Mouse (Mus musculus) lung, postnatal 14 days (tissue): Measurements from ENCODE around the gene Gm49368.

ENCODE experiments used
- DNase-seq: peaks from one replicate; pipeline ENCODE4 v3.0.0; 2021

Gene Gm49368

DNA sequence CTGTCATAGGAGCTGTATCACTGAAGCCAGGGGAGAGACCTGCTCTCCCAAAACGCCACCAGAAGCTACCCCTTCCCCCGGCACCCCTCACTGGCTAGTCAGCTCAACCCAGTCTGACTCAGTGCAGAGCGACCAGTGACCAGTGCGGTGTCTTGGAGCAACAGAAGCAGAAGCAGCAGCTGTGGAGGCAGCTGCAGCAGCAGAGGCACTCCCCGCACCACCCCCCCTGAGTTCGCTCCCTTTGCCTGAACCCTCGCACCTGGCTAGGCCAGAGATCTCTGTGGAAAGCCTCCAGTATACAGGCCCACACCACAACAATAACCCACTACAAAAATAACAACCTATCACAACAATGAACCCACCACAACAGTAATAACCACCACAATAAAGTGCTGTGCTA lies 3.9 kb upstream of the Gm49368 start:
- no peak for DNase-seq

GRCm38 (mm10) chr7:128059091-128059490 lies 3.4 kb upstream of the Gm49368 start:
- no peak for DNase-seq

- DNase-seq: no peak
These were observed 813 bp downstream of the Gm49368 start for GRCm38 (mm10) chr7:128063211-128063781.

DNA sequence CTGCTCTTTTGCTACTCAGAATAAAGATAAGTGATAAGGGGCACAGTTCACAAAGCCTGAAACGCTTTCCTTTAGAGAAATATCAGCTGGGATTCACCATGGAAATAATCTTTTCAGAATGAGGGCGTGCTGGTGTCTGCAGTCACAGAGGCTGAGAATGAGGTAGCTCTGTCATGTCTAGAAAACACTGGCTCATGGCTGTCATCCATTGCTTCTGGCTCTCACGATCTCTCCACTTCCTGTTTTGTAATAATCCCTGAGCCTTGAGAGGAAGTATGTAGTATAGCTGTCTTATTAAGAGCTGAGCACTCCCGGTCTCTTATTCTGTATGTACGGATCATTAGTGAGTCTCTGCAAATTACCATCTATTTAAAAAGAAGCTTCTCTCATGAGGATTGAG lies 3.1 kb downstream of the Gm49368 start:
- DNase-seq: no peak

DNA sequence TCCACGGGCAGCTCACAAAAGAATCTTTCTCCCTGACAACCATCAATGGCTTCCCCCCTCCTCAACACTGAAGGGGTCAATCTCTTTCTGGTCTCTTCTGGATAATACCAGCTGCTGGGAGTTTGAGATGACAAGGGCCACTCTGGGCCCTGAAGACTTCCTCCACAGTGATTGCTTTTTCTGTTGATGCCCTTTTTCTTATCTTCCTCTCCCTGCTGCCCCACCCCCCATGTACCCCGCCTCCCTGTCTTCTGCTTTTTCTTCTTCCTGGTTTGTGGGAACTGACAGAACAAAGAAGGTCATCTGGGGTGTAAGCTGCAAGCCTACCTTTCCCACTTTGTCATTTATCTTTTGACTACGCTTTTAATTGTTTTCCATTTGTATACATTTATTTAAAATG lies 5.4 kb downstream of the Gm49368 start:
- peak; percentile 21 for DNase-seq

DNA sequence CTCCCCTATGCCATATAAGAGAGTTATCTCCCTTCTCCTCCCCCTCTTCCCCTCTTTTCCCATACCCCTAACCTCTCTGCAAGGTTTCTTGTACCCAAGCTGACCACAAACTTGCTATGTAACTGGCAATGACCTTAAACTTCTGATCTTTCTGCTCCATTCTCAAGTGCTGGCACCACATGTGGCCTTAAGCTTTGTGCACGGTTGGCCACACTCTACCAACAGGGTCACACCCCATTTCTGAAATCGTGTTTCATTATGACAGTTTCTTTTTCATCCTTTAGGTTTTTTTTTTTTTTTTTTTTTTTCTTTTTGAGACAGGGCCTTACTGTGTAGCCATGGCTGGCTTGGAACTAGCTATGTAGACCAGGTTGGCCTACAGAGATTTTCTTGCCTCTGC lies 7.4 kb downstream of the Gm49368 start:
- no peak for DNase-seq

- no peak for DNase-seq
These were observed 9.3 kb downstream of the Gm49368 start for GRCm38 (mm10) chr7:128071816-128072215.

DNA sequence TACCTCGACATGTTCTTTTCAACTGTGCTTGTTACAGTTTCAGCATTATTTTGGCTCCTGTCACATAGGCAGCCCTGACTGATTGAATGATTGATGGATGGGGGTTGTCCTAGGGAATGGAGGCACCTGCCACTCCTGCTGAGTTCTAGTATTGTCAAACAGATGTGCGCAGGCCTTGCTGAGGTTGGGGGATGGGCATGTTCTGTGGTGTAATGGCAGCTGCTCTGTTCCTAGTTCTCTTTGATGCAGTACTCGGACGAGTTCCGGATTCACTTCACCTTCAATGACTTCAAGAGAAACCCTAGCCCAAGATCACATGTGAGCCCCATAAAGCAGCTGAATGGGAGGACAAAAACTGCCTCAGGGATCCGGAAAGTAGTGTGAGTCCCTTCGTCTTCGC lies 17.5 kb downstream of the Gm49368 start:
- DNase-seq: no peak

DNA sequence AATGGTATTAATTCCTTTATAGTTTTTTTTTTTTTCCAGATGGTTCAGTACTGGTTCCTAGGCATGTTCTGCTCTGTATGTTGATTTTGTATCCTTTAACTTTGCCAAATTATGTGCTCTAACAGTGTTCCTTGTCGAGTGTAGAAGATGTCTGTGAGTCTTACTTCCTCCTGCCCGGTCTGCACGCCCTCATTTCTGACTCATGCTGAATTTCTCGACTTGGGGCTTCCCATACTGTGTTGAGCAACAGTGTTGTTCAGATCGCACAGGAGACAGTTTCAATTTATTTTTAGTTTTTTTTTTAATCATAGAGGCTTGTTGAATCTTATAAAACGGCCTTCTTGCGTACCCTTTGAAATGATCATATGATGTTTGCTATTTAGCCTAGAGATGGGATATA lies 26.7 kb downstream of the Gm49368 start:
- no peak for DNase-seq

DNA sequence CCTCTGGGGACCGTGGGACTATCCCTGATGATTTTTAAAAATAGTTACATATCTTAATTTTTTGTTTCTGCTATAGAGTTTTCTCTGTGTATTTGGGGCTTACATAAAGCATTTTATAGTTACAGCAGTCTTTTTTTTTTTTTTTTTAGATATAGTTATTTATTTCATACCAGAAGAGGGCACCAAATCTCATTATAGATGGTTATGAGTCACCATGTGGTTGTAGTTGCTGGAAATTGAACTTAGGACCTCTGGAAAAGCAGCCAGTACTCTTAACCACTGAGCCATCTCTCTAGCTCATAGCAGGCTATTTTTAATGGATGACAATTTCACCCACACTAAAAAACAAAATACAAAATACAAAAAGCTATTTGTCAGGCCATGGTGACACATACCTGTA lies 35.7 kb downstream of the Gm49368 start:
- DNase-seq: no peak

DNA sequence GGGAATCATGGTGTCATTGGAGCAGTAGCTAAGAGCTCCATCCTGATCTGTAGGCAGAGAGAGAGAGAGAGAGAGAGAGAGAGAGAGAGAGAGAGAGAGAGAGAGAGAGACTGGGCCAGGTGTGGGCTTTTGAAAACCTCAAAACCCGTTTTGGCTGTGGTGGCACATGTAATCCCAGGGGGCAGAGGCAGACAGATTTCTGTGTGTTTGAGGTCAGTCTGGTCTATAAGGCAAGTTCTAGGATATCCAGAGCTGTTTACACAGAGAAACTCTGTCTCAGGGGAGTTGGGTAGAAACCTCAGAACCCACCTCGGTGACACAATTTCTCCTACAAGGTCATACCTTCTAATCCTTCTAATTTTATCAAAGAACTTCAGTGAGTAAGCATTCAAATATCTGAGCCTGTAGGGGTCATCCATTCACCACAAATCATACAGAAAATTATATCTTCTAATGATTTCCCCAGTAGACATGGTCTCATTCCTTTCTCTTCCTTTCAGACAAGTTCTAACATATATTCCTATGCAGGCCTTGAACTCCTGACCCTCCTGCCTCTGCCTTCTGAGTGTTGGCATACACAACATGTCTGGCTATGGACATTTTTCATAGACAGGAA lies 38.4 kb downstream of the Gm49368 start:
- DNase-seq: no peak

DNA sequence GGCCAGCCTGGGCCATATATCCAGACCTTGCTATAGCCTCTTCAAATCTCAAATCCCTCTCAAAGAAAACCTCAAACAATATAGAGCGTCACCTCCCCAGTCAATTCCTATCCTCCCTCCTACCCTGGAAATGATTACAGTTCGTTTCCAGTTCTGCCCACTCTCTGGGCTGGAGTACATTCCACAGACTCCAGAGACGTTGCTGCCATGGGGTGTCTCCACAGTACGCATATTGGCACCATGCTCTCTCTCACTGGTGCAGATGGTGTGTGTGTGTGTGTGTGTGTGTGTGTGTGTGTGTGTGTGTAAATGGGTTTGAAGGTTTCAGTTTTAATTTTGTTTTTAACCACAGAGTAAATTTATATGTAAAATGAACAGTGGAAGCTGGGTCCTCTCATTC lies 42.8 kb downstream of the Gm49368 start:
- no peak for DNase-seq

DNA sequence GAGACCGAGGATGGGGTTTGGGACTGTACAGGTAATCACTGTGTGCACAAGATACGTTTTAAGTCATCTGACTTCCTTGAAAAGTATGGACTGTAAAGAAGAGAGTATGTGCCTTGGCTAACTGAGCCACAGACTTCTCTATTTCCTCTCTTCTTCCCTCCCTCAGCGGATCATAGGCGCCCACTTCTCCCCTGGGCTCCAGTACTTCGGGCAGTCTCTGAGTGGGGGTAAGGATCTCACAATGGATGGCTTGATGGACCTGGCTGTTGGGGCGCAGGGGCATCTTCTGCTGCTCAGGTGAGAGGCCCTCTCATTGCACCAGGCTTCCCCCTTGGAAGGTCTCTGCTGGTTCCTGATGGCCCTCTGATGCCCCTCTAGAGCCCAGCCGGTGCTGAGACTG lies 45.0 kb downstream of the Gm49368 start:
- DNase-seq: no peak

GRCm38 (mm10) chr7:128110314-128110713 lies 47.8 kb downstream of the Gm49368 start:
- no peak for DNase-seq

GRCm38 (mm10) chr7:128112131-128112530 lies 49.6 kb downstream of the Gm49368 start:
- no peak for DNase-seq

- DNase-seq: no peak
These were observed 52.1 kb downstream of the Gm49368 start for GRCm38 (mm10) chr7:128114371-128115105.

DNA sequence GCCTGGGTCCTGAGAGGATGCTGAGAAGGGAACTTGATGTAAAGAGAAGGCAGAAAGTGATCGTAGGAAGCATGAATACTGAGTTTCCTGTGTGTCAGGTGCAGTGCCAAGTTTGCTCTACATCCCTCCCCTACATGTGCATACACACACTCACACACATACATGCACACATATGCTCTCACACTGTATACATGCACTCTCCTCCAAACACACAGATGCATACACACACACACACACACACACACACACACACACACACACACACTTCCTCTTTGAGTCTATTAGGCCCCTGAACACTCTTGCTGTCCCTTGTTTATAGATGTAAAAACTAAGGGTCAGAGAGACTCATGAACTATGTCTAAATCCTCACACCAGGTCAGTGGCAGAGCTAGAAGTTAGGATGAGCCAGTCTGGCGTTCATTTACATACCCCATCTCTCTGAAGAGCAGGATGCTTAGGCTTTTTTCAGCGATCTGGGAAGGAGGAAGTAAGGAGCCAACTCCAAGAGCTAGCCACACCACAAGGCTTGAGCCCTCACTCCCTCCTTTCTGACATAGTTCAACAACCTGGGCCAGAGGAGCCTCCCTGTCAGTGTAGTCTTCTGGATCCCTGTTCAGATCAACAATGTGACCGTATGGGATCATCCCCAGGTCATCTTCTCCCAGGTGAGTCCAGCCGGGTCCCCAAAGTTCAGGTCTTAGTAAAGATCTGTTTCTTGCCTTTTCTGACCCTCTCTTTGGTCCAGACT lies 52.9 kb downstream of the Gm49368 start:
- DNase-seq: no peak

GRCm38 (mm10) chr7:128116396-128116795 lies 53.9 kb downstream of the Gm49368 start:
- DNase-seq: no peak

DNA sequence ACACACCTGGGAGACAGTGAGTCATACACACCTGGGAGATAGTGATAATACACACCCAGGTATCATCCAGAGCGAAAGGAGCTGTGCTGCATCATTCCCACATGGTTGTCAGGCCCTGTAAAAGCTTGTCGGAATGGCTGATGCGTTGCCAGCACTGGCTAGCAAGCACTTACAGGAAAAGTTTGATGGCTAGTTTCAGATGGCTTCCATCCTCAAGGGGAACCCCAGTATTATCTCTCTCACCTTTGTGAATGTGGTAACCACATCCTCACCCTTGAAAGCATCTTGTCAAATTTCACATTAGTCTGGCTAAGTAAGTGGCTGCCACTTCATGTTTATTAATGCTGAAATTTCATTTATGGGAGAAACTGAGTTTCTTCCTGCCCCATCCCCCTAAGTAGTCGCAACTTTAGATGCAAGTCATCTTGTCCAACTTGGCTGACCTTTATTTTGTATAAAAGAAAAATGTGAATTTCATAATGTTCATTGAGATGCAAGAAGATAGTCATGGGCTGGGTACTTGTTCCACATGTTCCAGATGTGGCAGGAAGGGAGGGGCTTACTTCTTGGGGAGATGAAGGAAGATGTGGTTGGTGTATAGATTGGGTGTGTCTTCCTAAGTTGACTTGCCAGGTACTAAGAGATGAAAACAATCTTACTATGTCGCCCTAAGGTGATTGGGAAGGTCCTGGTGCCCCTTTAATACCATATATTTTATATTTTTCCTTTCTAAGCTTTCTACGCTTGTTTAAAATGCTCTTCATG lies 57.4 kb downstream of the Gm49368 start:
- no peak for DNase-seq

DNA sequence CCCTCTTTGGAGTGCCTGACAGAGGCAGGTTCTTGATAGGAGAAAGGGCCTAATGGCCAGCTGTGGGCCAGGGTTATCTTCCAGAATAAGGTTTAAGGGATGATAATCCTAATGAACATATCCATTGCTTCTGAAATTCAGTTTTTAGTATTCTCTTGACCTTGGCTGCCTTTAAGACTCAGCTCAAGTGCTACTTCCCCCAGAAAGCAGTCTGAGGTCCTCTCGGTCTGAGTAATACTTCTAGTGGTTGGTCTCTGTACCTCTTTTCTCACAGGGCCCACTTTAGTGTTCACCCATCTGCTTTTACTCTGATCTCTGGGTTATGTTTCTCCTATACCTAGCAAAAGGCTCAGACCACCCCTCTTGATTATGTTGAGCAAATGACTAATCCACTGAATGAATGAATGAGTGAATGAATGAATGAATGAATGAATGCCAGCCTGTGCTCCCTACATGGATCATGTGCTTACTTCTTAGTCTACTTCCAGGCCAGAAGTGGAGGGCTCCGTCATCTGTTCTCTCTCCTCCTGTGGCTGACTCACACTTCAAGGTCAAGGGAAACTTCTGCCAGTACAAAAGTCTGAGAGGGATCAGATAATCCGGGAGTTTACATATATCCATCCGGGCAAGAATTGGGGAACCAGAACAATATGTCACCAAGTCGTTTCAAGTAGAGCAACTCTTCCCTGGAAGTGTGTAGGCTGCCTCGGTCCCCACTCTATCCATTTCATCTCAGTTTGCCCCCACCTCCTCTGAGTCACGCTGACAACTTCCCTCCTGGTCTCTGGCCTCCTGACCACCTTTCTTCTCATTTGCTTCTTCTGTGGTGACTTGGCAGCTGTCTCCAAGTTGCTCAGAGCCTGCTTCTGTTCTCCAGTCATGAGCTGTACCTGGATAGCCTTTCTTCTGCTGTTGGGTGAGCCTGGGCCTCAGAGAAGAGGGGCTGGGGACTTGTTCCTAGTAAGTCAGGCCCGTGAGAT lies 66.5 kb downstream of the Gm49368 start, which contains the start of gene Itgax:
Gene Itgax, plus strand, starts transcription at position 807 of the 980 bp plus-strand sequence.
- DNase-seq: no peak

GRCm38 (mm10) chr7:128132148-128132547 lies 69.7 kb downstream of the Gm49368 start:
- no peak for DNase-seq

DNA sequence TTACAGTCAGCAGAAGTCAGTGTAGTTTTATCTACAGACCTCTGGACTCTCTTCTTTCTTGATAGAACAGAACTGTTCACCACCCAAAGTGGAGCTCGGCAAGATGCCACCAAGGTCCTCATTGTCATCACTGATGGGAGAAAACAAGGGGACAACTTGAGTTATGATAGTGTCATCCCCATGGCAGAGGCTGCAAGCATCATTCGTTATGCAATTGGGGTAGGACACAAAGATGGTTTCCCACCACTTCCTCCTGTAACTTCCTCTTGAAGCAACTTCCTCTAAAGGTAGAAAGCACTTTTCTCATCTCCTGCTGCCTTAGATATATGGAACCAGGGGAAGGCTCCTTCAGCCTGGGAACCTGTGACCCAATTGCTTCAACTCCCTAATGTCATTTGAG lies 71.1 kb downstream of the Gm49368 start:
- no peak for DNase-seq
